Mouse (Mus musculus) cerebellum, adult 9-11 months (tissue): ENCODE results near the gene Gabra3.

ENCODE experiments used
- DNase-seq: peaks from one replicate; pipeline ENCODE4 v3.0.0; 2022

Gene Gabra3

DNA sequence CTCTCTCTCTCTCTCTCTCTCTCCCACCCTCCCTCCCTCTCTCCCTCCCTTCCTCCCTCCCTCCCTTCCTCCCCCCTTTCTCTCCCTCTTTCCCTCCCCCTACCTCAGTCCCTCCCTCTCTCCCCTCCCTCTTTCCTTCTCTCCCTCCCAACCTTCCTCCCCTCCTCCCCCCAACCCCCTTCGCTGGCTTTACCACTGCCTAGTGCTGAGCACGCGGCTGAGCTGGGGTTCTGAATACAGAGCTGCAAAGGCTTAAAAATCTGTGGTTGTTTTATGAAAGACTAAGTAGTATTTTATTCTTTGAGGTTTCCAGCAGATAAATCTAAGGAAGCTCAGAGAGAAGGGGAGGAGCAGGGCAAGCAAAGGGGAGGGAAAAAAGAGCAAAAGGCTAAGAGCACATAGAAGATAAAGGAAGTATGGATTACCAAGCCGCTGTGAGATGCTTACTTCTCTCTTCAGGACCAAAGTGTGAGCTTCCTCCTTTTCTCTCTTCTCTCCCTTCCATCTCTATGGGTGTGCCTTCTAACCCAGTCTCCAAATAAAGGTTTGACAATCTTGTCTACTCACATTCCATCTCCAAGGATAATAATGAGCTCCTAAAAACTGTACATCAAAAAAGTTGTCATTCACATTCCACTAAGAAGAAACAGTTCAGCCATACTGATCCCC lies at the start of gene Gabra3:
TSS of gene Gabra3 (minus strand) at position 619 of the 669 bp plus-strand sequence.
- no peak for DNase-seq

DNA sequence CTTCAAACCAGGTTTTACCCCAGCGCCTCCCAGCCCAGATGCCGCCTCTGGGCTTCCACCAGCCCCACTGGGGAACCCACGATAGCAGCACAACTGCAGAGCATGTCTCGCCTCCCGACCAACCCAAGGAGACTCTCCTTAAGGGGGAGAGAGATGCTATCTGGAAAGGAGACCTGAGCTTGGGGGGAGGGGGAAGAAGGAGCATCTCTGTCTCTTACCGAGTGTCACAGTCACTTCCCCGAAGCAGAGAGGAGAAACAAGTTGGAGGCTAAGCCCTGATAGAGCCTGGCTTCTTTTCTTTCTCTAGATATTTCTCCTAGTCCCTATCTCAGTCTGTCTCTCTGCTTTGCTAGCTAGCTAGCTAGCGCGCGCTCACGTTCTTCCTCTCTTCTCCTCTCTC lies 859 bp downstream of the Gabra3 start:
- DNase-seq = no peak

DNA sequence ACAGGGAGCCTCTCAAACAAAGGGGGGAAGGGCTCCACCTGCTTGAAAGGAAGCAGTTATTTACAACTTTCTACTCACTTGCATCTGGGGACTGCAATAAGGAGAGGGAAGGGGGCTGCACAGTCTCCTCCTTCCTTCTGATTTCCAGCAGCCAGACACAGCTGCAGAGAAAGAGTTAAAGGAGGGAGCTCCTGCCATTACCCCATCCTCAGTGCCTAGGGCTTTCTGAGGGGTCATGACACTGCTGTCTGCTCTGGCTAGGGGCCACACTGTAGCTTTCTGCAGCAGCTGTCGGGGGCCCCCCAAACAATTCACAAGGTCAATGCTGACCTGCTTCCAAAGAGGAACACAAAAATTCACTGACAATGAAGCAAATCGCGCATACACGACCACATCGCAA lies 1.3 kb downstream of the Gabra3 start:
- DNase-seq = no peak

DNA sequence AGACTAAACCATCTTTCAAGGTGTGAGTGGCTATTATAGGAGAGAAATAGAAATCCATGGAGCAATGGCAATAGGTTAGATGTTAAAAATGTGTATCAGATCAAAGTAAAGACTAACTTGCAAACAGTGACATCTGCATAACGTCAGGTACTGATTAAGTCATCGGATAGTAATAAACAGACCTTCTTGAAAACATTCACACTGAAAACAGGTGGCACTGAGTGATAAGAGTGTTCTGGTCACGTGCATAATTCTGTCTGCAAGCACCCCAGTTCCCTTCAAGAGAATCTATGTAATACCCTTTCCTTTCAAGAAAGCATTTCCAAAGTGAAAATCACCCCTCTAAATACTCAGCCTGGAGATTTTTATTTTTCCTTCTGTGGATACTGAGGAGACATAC lies 6.0 kb downstream of the Gabra3 start:
- DNase-seq = no peak

DNA sequence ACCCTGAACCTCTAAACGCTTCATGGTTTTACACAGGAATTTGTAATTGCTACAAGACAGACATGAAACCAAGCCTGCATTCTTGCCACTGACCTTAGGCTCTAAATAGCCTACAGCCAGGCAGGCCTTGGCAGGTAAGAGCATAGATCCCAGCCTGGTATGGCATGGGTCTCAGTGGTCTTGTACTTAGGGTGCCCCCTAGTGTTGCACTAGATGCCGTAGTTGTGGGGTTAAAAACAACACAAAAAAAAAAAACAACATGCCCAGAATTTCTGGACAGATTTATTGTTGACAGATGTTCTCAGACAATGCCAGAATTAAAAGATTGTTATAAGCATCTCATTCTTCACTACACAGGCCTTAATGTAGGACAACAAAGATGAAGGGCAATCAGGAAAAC lies 12.0 kb downstream of the Gabra3 start:
- no peak for DNase-seq

DNA sequence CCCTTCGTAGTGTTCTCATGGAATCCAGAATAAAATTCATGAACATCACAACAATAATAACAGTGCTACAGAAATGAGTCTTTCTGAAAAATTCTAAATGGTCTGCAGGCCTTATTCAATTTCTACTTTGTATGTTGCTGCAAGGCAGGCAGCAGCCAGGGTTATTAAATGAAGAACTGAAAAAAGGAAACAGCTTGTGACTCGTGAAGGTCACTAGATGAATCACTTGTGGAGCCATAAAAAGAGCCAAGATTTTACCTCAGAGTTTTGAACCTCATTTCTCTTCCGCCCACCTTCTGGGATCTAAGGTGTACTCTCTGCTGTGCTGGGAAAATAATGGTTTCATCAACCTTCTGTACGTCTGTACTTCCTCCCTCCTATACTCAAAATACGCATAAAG lies 159.4 kb downstream of the Gabra3 start:
- DNase-seq = no peak

DNA sequence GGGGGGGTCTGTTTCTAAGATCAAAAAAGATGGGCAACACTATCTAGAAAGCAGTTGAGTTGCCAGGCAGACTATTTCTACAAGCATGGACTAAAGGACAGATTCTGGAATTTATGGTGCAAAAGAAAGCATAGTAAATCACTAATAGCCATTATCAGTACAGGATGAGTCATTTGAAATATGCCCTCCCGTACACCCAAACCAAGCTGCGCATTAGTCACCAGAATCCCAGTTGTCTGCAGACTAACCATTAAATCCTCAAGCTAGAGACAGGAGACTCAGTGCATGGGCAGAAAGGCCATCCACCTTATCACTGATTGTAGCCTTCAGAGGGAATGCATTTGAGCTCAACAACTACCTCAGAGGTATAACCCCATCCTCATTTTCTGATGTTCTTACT lies 166.8 kb downstream of the Gabra3 start:
- no peak for DNase-seq

DNA sequence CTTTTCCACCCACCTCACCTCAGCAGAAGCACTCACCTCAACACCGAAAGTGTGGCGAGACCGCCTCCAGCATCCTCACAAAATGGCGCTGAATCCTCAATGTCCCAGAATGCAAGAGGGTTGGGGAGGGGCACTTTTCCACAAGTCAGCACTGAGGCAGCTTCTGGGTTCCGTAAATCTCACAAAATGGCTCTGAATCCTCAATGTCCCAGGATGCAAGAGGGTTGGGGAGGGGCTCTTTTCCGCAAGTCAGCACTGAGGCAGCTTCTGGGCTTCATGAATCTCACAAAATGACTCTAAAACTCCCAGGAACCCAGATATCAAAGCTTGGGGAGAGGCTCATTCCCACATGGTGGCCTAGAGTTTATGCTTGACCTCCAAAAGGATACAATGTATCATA lies 269.9 kb downstream of the Gabra3 start, which contains the start of gene Magea10:
TSS of gene Magea10 (minus strand) at position 101 of the 400 bp plus-strand sequence.
- no peak for DNase-seq
